Mouse (Mus musculus): ENCODE results near the gene Adipoq.
"Not testable (repeated sequence)": the region's sequence is repeated elsewhere in the genome, so short reads cannot be mapped to it uniquely, and the experiment has no call there.

The Adipoq gene

DNA sequence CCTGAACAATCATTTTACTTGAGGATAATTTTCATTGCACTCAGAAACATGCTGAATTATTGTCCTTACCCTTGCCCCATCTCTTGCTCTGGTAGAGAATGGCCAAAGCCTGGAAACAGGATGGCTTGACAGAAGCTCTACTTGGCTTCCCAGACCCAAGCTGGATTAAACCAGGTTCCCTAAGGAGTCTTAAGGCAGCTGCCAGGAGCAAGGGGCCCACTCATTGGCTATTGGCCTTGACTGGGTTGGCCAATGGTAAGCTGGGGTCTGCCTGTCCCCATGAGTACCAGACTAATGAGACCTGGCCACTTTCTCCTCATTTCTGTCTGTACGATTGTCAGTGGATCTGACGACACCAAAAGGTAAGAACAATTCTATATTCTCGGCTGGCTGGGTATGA is at the start of gene Adipoq:
Adipoq (plus strand) TSS at position 257 of the 400 bp plus-strand sequence.
- no peak for DNase-seq (ENCODE audit: low read depth in 2 of 2, low spot score in 2 of 2)

DNA sequence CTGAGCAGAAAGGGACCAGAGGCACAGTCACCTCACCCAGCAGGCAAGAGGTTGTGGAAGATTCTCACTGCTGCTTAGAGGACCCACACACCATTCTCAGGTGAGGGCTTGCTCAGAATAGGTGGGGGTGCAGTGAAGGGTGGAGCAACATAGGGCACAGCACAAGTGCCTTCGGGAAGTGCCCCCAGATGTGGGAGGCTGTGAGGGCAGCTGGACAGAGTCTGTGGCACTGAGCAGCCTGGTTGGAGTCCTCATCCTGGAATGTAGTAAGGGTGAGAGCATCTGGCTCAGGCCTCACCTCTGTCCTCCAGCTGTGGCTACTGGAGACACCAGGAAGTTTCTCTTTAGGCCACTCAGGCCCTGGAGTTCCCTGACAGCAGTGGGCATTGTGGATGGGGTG is 49.5 kb upstream of the Adipoq start:
- not testable (repeated sequence) for DNase-seq (ENCODE audit: low read depth in 2 of 2, low spot score in 2 of 2)

GRCm38 (mm10) chr16:23097290-23098104 is 48.8 kb upstream of the Adipoq start:
- not testable (repeated sequence) for DNase-seq (ENCODE audit: low read depth in 2 of 2, low spot score in 2 of 2)

DNA sequence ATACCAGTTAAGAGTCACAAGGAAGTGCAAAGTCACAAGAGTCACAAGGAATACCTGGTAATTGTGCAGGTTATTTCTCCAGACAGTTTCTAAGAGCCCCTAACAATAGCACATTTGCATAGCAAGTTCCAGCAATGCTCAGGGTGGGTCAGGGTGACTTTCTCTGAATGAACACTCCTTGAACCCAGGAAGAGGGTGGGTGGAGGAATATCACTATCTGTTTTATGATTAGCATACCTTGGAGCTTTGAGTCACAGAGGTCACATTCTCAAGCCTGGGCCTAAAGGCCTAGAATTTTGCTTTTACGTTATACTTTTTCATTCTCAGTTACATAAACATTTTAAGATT is 48.3 kb upstream of the Adipoq start:
- not testable (repeated sequence) for DNase-seq (ENCODE audit: low read depth in 2 of 2, low spot score in 2 of 2)

DNA sequence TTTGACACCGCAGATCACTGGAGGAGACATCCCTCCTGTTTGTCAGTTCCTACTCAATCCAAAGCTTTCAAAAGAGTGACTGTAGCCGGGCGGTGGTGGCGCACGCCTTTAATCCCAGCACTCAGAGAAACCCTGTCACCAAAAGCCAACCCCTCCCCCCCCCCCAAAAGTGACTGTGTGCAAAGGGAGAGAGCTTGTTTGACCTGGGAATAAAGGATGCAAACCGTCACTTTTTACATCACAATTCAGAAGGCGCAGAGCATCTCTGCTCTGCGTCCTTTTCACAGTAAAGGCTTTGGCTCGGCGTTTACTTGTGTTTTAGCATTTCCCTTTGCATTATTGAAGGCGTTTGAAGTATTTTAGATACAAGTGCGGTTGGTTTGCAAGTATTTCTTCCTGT is 46.7 kb upstream of the Adipoq start:
- no peak for DNase-seq (ENCODE audit: low read depth in 2 of 2, low spot score in 2 of 2)

- no peak for DNase-seq (ENCODE audit: low read depth in 2 of 2, low spot score in 2 of 2)
These were observed 46.2 kb upstream of the Adipoq start for GRCm38 (mm10) chr16:23100099-23100575.

GRCm38 (mm10) chr16:23100613-23101012 is 45.7 kb upstream of the Adipoq start:
- DNase-seq (ENCODE audit: low read depth in 2 of 2, low spot score in 2 of 2), result no peak

GRCm38 (mm10) chr16:23102340-23103037 is 43.8 kb upstream of the Adipoq start:
- DNase-seq (ENCODE audit: low read depth in 2 of 2, low spot score in 2 of 2), result no peak

DNA sequence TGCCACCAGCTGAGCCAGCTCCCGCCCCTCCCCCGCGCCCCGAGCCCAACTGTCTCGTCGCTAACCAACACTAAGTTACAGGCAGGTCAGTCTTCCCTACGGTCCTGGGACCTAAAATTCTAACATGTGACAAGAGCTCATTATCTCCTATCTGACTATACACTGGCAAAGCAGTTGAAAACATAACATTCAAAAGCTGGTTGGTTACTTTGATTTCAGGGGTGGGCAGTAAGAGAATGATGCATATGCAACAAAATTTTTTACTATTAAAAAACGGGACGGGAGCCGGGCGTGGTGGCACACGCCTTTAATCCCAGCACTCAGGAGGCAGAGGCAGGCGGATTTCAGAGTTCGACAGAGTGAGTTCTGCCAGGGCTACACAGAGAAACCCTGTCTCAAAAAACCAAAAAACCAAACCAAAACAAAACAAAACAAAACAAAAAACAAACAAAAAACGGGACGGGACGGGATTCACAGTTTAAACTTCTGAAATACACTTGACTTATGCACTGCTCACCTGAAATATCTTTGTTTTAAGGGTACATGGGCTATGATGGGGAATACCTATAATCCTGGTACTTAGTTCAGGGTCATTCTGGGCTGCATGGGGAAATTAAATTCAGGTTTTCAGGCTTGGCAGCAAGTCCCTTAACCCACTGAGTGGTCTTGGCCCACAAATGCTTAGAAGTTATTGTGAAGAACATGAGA is 43.1 kb upstream of the Adipoq start:
- DNase-seq (ENCODE audit: low read depth in 2 of 2, low spot score in 2 of 2), result no peak

DNA sequence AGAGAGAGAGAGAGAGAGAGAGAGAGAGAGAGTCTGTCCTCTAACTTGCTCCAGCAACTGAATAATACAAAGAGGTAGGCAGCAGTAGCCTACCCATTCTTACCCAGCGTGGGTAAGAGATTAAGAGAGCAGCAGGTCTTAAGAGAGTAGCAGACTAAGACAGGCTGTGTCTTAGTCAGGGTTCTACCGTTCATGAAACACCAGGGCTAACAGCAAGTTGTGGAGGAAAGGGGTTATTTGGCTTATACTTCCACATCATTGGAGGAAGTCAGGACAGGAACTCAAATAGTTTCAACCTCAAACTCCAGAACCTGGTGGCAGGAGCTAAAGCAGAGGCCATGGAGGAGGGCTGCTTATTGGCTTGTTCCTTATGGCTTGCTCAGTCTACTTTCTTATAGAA is 42.5 kb upstream of the Adipoq start:
- DNase-seq (ENCODE audit: low read depth in 2 of 2, low spot score in 2 of 2), result no peak

- DNase-seq (ENCODE audit: low read depth in 2 of 2, low spot score in 2 of 2), result no peak
These were observed 40.2 kb upstream of the Adipoq start for GRCm38 (mm10) chr16:23106121-23106520.

DNA sequence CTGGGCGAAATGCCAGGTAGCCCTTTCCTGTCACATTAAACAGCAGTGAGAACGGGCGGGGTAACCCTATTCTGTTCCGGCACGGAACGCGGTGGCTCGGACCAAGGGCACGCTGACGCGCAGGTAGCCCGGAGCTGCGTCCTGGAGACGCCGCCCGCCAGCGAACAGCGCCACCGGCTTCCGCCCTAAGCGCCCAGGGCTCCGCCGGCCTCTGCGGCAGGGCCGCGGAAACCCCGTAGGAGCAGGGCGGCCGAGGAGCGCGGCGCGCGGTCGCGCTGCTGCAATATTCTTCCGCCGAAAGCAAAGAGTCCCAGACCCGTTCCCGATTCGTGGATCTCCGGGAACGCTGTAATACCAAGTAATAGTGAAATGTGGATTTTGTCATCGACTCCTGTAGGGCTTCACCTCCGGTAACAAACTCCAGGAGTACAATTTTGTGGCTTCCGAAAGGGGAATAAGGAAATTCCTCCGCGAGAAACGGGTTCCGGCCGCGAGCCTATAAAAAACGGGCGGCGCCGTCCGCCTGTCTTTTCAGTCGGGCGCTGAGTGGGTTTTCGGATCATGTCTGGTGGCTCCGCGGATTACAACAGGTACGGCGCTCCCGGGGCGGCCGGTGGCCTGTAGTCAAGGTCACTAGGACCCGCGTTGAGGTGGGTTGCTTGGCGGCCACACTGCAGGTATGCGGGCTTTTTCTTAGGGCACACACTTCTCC is 38.9 kb upstream of the Adipoq start, which contains the start of gene Eif4a2:
Eif4a2 (plus strand) TSS at position 214 of the 712 bp plus-strand sequence.
- peak; percentile 90 to 92 for DNase-seq (ENCODE audit: low read depth in 2 of 2, low spot score in 2 of 2)

DNA sequence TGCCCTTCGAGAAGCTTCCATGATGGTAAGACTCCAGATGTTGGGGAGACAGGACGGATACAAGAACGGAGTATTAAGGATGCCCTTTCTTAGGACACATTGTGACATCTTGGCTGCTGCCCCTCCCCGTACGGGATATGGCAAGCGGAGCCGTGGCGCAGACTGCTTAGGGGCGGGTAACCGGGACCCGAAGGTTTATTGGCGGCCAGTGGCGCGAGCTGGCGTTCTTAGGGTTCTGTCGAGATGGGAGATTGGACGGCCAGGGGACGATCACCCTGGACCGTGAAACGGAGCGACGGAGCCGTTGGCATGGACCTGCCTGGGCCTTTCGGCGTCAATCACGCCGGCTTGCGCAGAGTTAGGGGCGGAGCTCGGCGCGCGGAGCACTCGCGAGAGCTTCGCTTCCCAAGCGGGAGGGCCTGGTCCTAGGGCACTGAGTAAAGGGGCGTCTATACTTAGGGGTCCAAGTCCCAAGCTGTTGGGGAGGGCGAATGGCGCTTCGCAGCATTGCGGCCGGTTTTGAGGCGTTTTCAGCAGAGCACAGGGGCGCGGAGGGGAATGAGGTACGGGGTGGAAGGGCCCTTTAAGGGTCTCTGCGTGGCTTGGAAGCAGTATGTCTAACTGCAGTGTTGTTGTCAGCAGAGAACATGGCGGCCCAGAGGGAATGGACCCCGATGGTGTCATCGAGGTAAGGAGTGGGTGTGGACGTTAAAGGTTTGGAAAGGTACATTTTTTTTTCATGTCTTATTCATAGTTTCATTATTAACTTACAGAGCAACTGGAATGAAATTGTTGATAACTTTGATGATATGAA is 38.2 kb upstream of the Adipoq start:
- peak; percentile 65 to 77 for DNase-seq (ENCODE audit: low read depth in 2 of 2, low spot score in 2 of 2)

GRCm38 (mm10) chr16:23108943-23109342 is 37.4 kb upstream of the Adipoq start:
- no peak for DNase-seq (ENCODE audit: low read depth in 2 of 2, low spot score in 2 of 2)

DNA sequence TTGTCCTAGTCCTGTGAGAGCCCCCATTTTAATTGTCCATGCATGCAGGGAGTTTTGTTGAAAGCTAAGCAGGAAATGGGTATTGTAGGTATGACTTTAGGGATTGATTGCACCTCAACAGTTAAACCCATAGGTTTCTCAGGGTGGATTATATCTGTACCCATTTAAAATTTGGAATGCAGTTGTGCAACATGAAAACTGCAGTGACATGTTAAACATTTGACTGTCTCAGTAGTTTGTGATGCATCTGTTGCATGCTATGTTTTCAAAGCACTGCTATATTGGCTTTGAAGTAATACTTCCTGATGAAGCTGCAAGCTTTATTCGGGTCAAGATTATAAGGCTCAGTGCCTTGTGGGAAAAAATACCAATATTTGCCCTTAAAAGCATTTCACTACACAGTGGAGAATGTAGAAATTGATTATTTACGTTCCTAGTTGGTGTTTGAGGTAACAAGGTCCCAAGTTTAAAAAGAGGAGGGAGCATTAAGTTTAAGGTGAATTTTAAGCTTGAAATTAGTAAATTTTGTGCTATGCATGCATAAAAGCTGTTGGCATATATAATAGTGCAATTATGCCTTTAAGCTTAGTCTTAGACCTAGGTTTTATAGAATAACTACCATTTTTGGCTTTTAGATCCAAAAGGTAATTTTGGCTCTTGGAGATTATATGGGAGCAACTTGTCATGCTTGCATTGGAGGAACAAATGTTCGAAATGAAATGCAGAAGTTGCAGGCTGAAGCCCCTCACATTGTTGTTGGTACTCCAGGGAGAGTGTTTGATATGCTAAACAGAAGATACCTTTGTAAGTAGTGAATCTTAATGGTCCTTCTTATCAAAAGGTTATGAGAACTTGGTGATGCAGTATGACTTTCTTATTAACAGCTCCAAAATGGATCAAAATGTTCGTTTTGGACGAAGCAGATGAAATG is 36.7 kb upstream of the Adipoq start:
- DNase-seq (ENCODE audit: low read depth in 2 of 2, low spot score in 2 of 2), result no peak

- no peak for DNase-seq (ENCODE audit: low read depth in 2 of 2, low spot score in 2 of 2)
These were observed 34.0 kb upstream of the Adipoq start for GRCm38 (mm10) chr16:23112348-23112747.

- DNase-seq (ENCODE audit: low read depth in 2 of 2, low spot score in 2 of 2), result no peak
These were observed 33.4 kb upstream of the Adipoq start for GRCm38 (mm10) chr16:23112861-23113435.

GRCm38 (mm10) chr16:23113903-23114302 is 32.4 kb upstream of the Adipoq start:
- no peak for DNase-seq (ENCODE audit: low read depth in 2 of 2, low spot score in 2 of 2)

Data from CD8-positive naive resting alpha-beta T cell, adult 2 months (primary cell).